Mouse (Mus musculus) small intestine, adult 2 months (tissue): ENCODE measurements around the gene Gbp5. TPM values are rescaled to one million over a fixed set of nuclear protein-coding genes. Genes with fewer than 3 reads are reported as not detected.

Experiments
- H3K27ac ChIP-seq: fragments of 200-500 bp; 2 replicates; pipeline ENCODE4 v1.5.1; 2012; ENCODE audit warnings: low read depth, low read length, control low read depth, inconsistent platforms; ENCODE audit not compliant: insufficient read depth
- H3K27me3 ChIP-seq: fragments of 200-500 bp; 2 replicates; pipeline ENCODE4 v1.6.1; 2012; ENCODE audit warnings: mild to moderate bottlenecking, moderate library complexity, low read length, inconsistent platforms; ENCODE audit not compliant: control insufficient read depth, insufficient read depth
- H3K36me3 ChIP-seq: fragments of 200-500 bp; 2 replicates; pipeline ENCODE4 v1.6.1; 2012; ENCODE audit warnings: mild to moderate bottlenecking, low read length, control low read depth, inconsistent platforms; ENCODE audit not compliant: control insufficient read depth, insufficient read depth
- H3K4me1 ChIP-seq: fragments of 200-500 bp; 2 replicates; pipeline ENCODE4 v1.6.1; 2012; ENCODE audit warnings: low read length, inconsistent platforms, mixed read lengths; ENCODE audit not compliant: control insufficient read depth, insufficient read depth, insufficient read length
- H3K4me3 ChIP-seq: fragments of 200-500 bp; 2 replicates; pipeline ENCODE4 v1.5.1; 2012; ENCODE audit warnings: low read depth, mild to moderate bottlenecking, control low read depth, inconsistent platforms, low read length, moderate library complexity
- CTCF ChIP-seq: fragments of 200-500 bp; IDR thresholded peaks from 2 replicates; pipeline ENCODE4 v1.5.1; 2012; ENCODE audit warnings: low read depth, mild to moderate bottlenecking, control low read depth, inconsistent platforms, low read length, moderate library complexity, mixed read lengths; ENCODE audit not compliant: insufficient replicate concordance, insufficient read length; ENCODE audit errors: extremely low read depth
- POLR2A ChIP-seq: fragments of 200-500 bp; IDR thresholded peaks from 2 replicates; pipeline ENCODE4 v1.6.1; 2012; ENCODE audit warnings: low read depth, mild to moderate bottlenecking, control low read depth, inconsistent platforms, low read length, moderate library complexity
- WGBS: fragments of 180-500 bp; shearing (Covaris S2); methylation state at CpG from one replicate; pipeline ENCODE4 v1.1.7; 2018; 5-methylcytosine and 5-hydroxymethylcytosine counted together
- polyA plus RNA-seq: library from polyadenylated mRNA; depleted of rRNA; stranded (reverse); fragments of >200 nt; gene quantifications from 2 replicates; pipeline ENCODE4 v1.2.3, GENCODE M21; 2012

The Gbp5 gene
- polyA plus RNA-seq, 1 experiment: 0.95 TPM

GRCm38 (mm10) chr3:142477866-142478265 is 15.9 kb upstream of the Gbp5 start:
- Histone ChIP-seq H3K36me3 (no peaks in the 10 kb centered on the region), H3K27ac (no peak overlapping the region), H3K4me1 (no peaks in the 10 kb centered on the region), H3K4me3 (no peak overlapping the region), H3K27me3 (no peaks in the 10 kb centered on the region)
- WGBS: 55% methylated on average over 5 of the region's 5 CpGs
- TF ChIP-seq POLR2A (no peak), CTCF (no peak)

GRCm38 (mm10) chr3:142478360-142478759 is 15.4 kb upstream of the Gbp5 start:
- no peak for TF ChIP-seq CTCF

DNA sequence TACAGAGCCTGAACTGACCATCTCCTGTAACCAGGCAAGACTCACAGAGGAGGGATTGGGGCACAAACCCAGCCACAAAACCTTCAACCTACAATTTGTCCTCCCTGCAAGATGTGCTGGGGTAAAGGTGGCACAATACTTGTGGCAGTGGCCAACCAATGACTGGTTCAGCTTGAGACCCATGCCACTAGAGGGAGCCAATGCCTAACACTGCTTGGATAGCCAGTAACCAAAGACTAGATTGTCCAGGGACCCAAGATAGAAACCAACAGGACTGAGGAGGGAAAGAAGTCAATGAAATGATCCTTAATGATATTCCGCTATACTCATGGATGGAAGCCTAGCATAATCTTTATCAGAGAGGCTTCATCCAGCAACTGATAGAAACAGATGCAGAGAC is 3.3 kb upstream of the Gbp5 start:
- Histone ChIP-seq H3K27ac (no peak overlapping the region), H3K27me3 (peaks cover 2% of the 10 kb centered on the region; the same call in 1 of the 2 replicates), H3K4me3 (no peak overlapping the region), H3K4me1 (no peaks in the 10 kb centered on the region; the same call in 1 of the 2 replicates), H3K36me3 (no peaks in the 10 kb centered on the region)
- TF ChIP-seq CTCF (peak; percentile 73; the same call in 1 of the 2 replicates), POLR2A (no peak)
- WGBS: 55% methylated on average over 1 of the region's 1 CpGs

More at GRCm38 (mm10) chr3:142478360-142478759, 15.4 kb upstream of the Gbp5 start:
- H3K36me3 ChIP-seq: no peaks in the 10 kb centered on the region
- no peaks in the 10 kb centered on the region for H3K4me1 ChIP-seq
- no peaks in the 10 kb centered on the region for H3K27me3 ChIP-seq
- no peak overlapping the region for H3K4me3 ChIP-seq
- no peak overlapping the region for H3K27ac ChIP-seq
- WGBS: 70% methylated on average over 1 of the region's 1 CpGs

DNA sequence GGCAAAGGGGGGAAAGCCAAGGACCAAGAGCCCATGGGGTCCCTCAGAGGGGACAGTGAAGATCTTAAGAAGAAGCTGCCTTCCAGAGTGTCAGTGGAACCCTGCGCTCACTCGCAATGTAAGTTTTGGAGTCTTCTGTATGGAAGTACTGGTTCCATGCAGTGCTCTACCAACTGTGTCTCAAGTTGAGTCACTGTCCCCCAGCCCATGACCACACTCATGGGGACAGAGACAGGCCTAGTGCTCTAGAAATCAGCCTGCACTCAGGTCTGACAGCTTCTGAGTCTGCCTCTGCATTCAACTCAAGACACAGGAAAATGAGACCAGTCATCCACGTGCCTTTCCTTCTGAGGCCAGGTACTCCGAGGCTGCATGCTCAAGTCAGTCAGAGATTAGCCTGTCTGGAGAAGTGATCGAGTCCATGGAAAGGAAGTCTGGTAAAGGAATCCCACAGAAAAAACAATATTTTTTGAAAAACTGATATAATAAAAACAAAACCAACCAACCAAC is 1.4 kb downstream of the Gbp5 start:
- no peak for TF ChIP-seq POLR2A
- no peak for TF ChIP-seq CTCF
- no peak overlapping the region for H3K27ac ChIP-seq
- H3K4me3 ChIP-seq: no peak overlapping the region
- 94% methylated on average over 5 of the region's 5 CpGs for WGBS
- peaks cover 2% of the 10 kb centered on the region; the same call in 1 of the 2 replicates for H3K4me1 ChIP-seq
- peaks cover 2% of the 10 kb centered on the region; the same call in 1 of the 2 replicates for H3K27me3 ChIP-seq
- no peaks in the 10 kb centered on the region for H3K36me3 ChIP-seq

DNA sequence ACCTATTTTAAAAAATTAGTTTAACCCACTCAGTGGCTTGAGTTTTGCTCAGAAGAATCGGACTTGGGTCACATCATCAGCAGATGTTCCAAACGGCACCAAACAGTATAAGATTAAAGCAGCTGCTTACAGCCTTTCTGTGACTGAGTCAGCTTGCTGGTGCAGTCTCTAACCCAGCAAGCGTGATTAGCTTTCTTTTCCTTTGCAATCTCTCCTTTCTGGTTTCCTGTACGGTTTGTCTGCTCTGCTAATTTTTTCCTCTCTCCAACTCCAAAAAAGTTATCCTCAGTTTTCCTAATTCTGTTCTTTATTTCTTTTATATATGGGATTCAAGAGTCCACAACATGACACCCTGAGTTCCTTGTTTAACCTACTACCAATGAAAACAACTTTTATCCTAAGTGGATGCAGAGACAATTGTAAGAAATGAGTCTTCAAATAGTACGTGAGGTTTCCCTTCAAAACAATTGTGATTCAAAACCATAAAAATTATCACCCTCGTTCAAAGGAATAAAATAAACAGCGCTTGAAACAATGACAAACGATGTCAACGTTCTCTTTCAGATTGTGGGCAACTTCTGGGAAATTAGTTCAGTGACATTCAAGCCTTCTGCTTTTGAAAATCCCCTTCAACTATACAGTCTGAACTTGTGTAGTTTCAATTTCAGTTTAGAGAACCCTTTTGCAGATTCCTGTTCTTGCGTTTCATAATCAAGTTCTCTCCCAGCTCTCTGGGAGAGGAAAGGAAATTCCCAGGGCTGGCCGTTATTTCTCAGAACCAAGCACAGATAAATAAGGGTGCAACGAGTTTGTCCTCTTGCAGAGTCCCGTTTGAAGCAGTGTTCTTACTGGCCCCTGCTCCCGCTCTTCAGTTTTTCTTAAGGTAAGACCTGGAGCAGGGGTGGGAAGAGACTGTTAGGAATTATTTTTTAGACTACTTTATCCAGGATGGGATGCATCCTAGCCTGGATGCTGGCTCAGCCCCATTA is 2.6 kb downstream of the Gbp5 start:
- WGBS: 13% methylated on average over 14 of the region's 14 CpGs
- H3K36me3 ChIP-seq: no peaks in the 10 kb centered on the region
- peaks cover 2% of the 10 kb centered on the region; the same call in 1 of the 2 replicates for H3K4me1 ChIP-seq
- peak overlapping the region; percentile 49 for H3K4me3 ChIP-seq
- TF ChIP-seq CTCF (no peak), POLR2A (no peak)
- peak overlapping the region; percentile 82 for H3K27ac ChIP-seq
- peaks cover 2% of the 10 kb centered on the region; the same call in 1 of the 2 replicates for H3K27me3 ChIP-seq

- Histone ChIP-seq H3K27ac (peak overlapping the region; percentile 82), H3K36me3 (no peaks in the 10 kb centered on the region), H3K4me3 (peak overlapping the region; percentile 59), H3K27me3 (no peaks in the 10 kb centered on the region), H3K4me1 (peaks cover 2% of the 10 kb centered on the region; the same call in 1 of the 2 replicates)
- 29% methylated on average over 15 of the region's 15 CpGs for WGBS
- TF ChIP-seq POLR2A (no peak), CTCF (no peak)
These were observed 3.5 kb downstream of the Gbp5 start for GRCm38 (mm10) chr3:142497123-142497841.
